Mouse (Mus musculus) thymus, adult 18-20 months (tissue): ENCODE data around the gene Cisd3.

ENCODE experiments used
- DNase-seq, 2 experiments: peaks; one replicate each; pipeline ENCODE4 v3.0.0; 2022; ENCODE audit warnings: mixed read lengths in 2 of 2

Gene Cisd3

DNA sequence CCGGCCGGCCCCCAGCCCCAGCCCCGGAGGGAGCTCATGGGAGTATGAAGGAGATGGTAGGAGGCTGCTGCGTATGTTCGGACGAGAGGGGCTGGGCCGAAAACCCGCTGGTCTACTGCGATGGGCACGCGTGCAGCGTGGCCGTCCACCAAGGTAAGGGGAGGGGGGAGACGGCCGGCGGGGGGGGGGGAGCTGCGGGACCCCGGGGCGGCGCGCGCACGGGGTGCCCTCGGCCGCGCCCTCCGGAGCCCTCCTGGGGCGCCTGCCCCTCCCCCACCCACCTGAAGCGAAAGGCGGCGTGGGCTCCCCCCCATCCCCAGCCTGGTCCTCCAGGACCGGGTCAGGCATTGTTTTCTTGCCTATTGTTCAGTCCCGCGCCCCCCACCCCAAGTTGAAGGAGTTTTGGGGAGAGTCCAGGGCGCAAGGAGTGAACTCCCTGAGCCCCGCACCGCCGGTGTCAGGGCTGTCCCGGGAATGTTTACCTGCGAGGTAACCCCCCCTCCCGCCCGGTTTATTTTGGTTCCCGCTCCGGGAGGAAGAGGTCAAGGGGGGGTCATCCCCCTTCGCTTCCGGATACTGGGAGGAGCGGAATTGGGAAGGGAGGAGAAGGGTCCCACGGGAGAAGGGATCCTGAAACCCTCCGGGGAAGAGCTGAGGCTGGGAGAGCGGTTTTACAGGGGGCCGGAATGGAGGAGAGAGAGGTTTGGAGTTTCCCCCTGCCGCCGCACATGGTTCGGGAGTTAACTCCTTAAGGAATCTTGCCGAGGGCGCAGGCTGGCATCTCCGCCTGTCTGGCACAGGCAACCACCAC lies 21.9 kb upstream of the Cisd3 start:
- DNase-seq: no peak

DNA sequence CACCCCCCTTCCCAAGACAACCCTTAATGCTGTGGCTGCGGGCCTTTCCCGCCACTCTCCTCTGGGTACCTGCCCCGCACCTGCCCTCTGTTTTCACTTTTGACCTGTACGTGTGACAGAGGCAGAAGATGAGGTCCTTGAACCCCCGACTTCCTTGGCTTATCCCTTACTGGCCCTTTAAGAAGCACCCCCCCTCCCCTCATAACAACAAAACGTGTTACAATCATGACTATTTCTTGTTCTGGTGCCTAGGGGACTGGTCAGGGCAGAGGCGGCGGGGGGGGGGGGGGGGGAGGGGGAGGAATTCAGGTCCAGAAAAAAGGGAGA lies 21.3 kb upstream of the Cisd3 start:
- DNase-seq: no peak

DNA sequence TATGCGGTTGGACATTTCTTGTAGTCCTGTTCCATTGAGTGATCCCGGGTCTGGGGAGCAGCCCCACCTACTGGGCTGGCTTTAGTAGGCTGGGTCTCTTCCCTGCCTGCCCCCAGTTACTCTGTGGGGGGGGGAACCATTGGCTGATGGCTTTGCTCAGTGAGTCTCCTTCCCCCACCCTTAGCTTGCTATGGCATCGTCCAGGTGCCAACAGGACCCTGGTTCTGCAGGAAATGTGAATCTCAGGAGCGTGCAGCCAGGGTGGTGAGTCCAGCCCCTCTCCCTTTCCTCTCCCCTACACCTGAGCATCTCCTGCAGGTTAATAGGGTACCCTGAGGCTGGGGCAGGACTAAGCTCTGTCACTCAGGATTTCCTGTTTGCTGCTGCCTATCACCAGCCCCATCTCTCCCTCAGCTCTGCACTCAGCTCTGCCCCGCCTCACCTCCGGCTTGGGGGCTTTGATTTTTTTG lies 20.8 kb upstream of the Cisd3 start:
- DNase-seq: peak in 1 of 2 experiments; percentile 41

DNA sequence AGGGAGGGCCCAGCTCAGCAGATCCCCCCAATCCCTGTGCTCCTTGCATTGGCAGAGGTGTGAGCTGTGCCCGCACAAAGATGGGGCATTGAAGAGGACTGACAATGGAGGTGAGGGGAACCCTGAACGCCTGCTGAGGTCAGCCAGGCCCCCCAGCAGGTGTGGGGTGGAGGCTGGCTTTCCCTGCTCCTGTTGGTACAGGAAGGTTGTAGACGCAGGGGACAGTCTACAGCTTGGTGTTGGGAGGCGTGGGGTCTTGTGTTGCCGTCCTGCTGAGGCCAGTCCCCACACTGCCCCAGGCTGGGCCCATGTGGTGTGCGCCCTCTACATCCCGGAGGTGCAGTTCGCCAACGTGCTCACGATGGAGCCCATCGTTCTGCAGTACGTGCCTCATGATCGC lies 20.2 kb upstream of the Cisd3 start:
- DNase-seq: no peak

DNA sequence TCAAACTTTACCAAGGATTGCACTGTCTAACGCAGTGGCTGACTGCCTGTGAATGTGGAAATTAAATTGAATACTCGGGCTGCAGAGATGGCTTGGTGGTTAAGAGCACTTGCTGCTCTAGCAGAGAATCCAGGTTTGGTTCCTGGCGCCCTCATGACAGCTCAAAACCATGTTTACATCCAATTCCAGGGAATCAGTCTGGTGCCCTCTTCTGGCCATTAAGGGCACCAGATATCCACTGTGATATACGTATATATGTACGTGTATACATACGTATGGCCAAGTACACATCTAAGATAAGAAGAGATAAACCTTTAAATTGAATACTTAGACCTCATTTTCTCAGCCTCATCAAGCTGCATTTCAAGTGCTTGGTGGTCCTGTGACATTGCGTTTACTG lies 19.4 kb upstream of the Cisd3 start:
- DNase-seq: no peak

- DNase-seq: no peak
Measured at GRCm38 (mm10) chr11:97666794-97667193, 18.8 kb upstream of the Cisd3 start.

GRCm38 (mm10) chr11:97668160-97668559 lies 17.5 kb upstream of the Cisd3 start:
- DNase-seq: no peak

GRCm38 (mm10) chr11:97669268-97669667 lies 16.4 kb upstream of the Cisd3 start:
- DNase-seq: no peak

- no peak for DNase-seq
Measured at GRCm38 (mm10) chr11:97669829-97670228, 15.8 kb upstream of the Cisd3 start.

GRCm38 (mm10) chr11:97670234-97671176 lies 15.1 kb upstream of the Cisd3 start:
- DNase-seq: no peak

DNA sequence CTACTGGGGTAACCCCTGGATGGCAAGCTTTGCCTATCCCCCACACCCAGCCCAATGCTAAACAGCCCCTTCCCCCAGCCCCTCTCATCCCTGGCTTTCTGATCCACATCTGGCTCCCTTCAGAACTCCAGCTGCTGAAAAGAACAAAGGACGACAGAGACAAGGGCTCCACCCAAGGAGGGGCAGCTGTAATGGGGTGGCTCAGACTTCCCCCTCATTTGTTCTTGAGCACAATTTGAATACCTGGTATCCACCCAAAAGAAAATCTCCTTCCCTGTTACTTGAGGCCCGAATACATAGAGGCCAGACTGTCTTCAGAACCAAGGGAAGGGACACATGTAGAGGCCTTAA lies 14.5 kb upstream of the Cisd3 start:
- no peak for DNase-seq

GRCm38 (mm10) chr11:97673148-97673547 lies 12.5 kb upstream of the Cisd3 start:
- no peak for DNase-seq

DNA sequence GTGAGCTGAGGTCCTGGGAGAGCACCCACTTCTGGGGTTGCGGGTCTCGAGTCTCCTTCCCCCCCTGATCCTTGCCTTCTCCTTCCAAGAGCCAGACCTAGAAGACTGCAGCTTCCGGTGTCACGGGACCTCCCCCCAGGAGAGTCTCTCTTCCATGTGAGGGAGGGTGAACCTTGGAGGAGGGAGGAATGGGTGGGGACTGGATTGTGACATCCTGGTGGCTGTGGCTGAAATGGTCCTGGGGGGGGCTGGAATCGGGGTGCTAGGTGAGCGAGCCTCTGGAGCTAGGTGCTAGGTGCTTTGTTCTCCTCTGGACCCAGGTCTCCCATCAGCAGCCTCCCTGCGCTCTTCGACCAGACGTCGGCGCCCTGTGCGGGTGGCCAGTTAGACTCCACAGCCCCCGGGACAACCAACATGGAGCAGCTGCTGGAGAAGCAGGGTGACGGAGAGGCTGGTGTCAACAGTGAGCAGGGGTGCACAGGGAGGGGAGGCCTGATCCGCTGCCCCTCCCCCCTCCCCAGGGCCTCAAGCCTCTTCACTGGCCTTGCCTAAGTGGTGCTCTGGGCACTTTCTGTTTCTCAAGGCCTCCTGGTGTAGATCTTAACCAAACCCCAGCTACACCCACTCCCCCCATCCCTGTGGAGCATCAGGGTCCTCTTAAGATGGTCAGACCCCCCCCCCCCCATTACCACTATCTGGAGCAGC lies 9.4 kb upstream of the Cisd3 start:
- DNase-seq: no peak

- no peak for DNase-seq
Measured at GRCm38 (mm10) chr11:97677381-97677780, 8.2 kb upstream of the Cisd3 start.

DNA sequence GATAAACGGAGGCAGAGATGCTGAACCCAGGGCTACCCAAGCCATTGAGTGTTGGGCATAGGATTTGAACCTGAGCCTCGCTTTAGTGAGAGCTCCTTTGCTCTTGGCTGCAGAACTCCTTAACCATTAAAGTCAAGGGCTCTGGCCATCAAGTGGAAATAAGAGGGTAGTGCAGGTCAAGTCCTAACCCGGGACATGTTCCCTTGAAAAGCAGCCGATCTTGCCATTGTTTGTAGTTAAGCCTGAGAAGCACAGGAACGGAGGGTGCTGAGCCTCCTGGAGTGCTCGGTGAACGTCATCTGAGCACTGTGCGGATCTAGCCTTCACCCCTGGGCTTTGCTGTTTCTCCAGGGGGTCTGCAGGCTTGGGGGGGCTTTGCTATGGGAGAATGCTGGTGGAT lies 7.8 kb upstream of the Cisd3 start:
- DNase-seq: no peak

DNA sequence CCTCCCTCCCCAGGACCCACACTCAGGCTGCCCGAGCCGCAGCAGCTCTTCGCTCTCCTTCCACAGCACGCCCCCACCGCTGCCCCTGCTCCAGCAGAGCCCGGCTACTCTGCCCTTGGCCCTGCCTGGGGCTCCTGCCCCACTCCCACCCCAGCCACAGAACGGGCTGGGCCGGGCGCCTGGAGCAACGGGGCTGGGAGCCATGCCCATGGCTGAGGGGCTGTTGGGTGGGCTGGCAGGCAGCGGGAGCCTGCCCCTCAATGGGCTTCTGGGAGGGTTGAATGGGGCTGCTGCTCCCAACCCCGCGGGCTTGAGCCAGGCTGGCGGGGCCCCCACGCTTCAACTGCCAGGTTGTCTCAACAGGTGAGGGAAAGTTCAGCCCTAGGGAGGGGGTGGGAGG lies 7.3 kb upstream of the Cisd3 start:
- no peak for DNase-seq

- no peak for DNase-seq
Measured at GRCm38 (mm10) chr11:97680430-97680829, 5.2 kb upstream of the Cisd3 start.

- no peak for DNase-seq
Measured at GRCm38 (mm10) chr11:97682504-97683055, 3.0 kb upstream of the Cisd3 start.

DNA sequence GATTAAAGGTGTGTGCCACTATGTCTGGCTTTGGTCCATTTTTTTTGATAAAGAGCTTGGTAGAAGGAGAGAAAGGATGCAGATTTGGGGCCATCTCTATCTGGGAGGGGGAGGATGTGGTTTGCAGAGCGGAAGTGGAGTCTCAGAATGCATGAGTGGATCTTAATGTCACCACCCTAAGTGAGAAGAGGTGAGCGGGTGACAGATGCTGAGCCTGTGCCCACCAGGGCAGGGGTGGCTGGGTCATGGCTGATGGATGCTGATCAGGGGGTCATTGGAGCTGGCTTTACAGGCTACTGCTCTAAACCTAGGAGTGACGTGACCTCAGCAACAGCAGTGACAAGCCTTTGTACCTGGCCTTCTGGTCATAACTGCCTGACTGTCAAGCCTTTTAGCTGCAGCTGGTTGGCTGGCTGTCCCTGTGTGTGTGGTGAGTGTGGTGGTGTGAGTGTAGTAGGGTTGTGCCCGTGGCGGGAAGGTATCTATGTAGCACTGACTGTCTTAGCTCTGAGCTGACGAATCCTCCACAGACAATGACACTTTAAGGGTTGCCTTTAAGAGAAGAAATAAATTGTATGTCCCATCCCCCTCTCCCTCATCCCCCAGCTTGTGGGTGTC lies 1.5 kb upstream of the Cisd3 start:
- DNase-seq: peak; percentile 30 to 64

DNA sequence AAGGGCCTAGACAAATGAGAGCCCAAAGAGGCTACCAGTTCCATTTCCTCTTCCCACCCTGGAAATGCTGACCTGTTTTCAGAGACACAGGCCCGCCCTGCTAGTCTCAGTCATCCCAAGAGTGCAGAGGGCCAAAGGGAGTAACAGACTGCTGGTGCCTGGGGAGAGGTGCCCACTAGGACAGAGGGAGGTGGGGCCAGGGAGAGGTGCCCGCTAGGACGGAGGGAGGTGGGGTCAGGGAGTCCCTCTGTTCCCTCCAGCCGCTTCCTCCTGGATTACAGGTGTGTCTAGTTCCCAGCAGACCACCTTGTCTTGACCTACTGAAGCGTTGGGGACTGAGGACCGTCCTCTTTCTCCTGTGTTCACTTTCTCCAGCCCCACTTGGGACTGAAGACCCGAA lies 860 bp upstream of the Cisd3 start:
- no peak for DNase-seq

- no peak for DNase-seq
Measured at GRCm38 (mm10) chr11:97686322-97686908, 789 bp downstream of the Cisd3 start.

GRCm38 (mm10) chr11:97687061-97687460 lies 1.4 kb downstream of the Cisd3 start:
- no peak for DNase-seq
